Mouse (Mus musculus) embryonic facial prominence, embryonic 13.5 days (tissue): ENCODE results near the gene Axin1. TPM values are rescaled to one million over a fixed set of nuclear protein-coding genes. Genes with fewer than 3 reads are reported as not detected.
"Not testable (repeated sequence)": the region's sequence is repeated elsewhere in the genome, so short reads cannot be mapped to it uniquely, and the experiment has no call there.

Experiments
- ATAC-seq: fragments of 200-750 bp; cut with Nextera tagmentation; 2 replicates; pipeline ENCODE4 v1.8.0; 2017; ENCODE audit warnings: low read depth; ENCODE audit not compliant: insufficient number of reproducible peaks, insufficient read depth, low FRiP score, low TSS enrichment
- H3K27ac ChIP-seq: fragments of 300-500 bp; sonication (generic); 2 replicates; pipeline ENCODE4 v1.5.1; 2015; ENCODE audit warnings: moderate library complexity, mild to moderate bottlenecking, inconsistent platforms
- H3K27me3 ChIP-seq: fragments of 300-500 bp; sonication (generic); 2 replicates; pipeline ENCODE4 v1.6.1; 2015; ENCODE audit warnings: mild to moderate bottlenecking, inconsistent platforms
- H3K36me3 ChIP-seq: fragments of 300-500 bp; sonication (generic); 2 replicates; pipeline ENCODE4 v1.6.1; 2015; ENCODE audit warnings: mild to moderate bottlenecking, inconsistent platforms
- H3K4me1 ChIP-seq: fragments of 300-500 bp; sonication (generic); 2 replicates; pipeline ENCODE4 v1.6.1; 2015; ENCODE audit warnings: inconsistent platforms
- H3K4me2 ChIP-seq: fragments of 300-500 bp; sonication (generic); 2 replicates; pipeline ENCODE4 v1.6.1; 2015; ENCODE audit warnings: moderate library complexity, mild to moderate bottlenecking, inconsistent platforms
- H3K4me3 ChIP-seq: fragments of 300-500 bp; sonication (generic); 2 replicates; pipeline ENCODE4 v1.5.1; 2015; ENCODE audit warnings: mild to moderate bottlenecking, inconsistent platforms
- H3K9ac ChIP-seq: fragments of 300-500 bp; sonication (generic); 2 replicates; pipeline ENCODE4 v1.6.1; 2015; ENCODE audit warnings: mild to moderate bottlenecking, inconsistent platforms
- H3K9me3 ChIP-seq: fragments of 300-500 bp; sonication (generic); 2 replicates; pipeline ENCODE4 v1.6.1; 2016; ENCODE audit warnings: inconsistent platforms
- WGBS: fragments of 180-500 bp; shearing (Covaris S2); methylation state at CpG from one replicate; pipeline ENCODE4 v1.1.7; 2015; ENCODE audit warnings: mixed read lengths; 5-methylcytosine and 5-hydroxymethylcytosine counted together
- polyA plus RNA-seq: library from polyadenylated mRNA; unstranded; fragments of >200 nt; fragmentation: Nextera tagmentation; extraction: Ambion mirVana; gene quantifications from 2 replicates; pipeline ENCODE4 v1.2.1, GENCODE M21; 2015

Gene Axin1
- polyA plus RNA-seq, 1 experiment from 2014 or later: 9.9 TPM

DNA sequence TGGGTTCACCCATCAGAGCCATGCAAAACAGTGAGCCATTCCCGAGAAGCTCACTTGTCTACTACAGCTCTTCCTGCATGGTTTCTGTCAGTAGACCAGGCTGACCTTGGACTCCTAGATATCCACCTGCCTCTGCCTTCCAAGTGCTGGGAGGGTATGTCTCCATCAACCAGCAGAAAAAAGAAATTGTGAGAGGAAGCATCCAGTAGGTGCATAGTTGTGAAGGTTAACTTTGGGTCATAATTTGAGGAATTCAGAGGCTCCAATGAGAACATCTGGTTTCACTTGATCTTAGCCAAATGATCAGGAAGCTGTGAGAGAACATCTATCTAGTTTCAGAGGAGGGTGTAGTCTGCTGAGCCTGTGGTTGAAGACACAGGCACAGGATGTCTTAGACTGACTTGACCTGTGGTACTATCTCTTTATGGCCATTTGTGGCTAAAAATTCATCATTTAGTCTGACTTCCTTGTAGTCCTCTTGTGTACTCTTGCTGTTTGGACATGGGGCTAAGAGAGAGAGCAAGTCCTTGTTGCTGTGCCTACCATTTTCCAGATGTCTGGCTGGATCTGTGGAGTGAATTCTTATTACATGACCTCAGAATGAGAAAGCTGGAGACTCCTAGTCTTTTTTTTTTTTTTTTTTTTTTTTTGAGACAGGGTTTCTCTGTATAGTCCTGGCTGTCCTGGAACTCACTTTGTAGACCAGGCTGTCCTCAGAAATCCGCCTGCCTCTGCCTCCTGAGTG, 13.6 kb downstream of the Axin1 start:
- ATAC-seq: no peak
- no peaks in the 10 kb centered on the region for H3K4me1 ChIP-seq
- no peak overlapping the region for H3K4me3 ChIP-seq
- H3K27ac ChIP-seq: no peak overlapping the region
- 88% methylated on average over 2 of the region's 2 CpGs for WGBS
- H3K27me3 ChIP-seq: no peaks in the 10 kb centered on the region
- H3K36me3 ChIP-seq: peaks cover 73% of the 10 kb centered on the region
- H3K4me2 ChIP-seq: no peak overlapping the region
- no peak overlapping the region for H3K9ac ChIP-seq
- H3K9me3 ChIP-seq: no peaks in the 10 kb centered on the region

DNA sequence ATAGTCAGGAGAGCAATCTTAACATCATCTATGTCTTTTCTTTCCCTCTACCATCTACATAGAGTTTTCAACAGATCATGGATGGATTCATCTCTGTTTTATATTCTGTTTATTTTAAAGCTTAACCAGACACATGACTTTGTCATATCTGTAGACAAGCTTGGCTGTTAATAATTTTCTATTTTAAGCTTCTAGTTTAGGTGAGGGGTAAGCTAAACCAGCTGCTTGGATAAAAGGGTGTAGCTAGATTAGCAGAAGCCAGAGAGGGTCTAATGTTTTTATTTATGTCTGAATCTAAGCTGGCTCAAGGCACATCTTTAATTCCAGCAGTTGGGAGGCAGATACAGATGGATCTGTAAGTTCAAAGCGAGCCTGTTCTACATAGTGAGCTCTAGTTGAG, 24.2 kb downstream of the Axin1 start:
- ATAC-seq: no peak
- 87% methylated on average over 1 of the region's 1 CpGs for WGBS
- no peak overlapping the region for H3K27ac ChIP-seq
- 0 out of 2 replicates have a peak, but pooled peaks cover 5% of the 10 kb centered on the region for H3K4me1 ChIP-seq
- H3K9me3 ChIP-seq: no peaks in the 10 kb centered on the region
- H3K36me3 ChIP-seq: peaks cover 8% of the 10 kb centered on the region; the same call in 1 of the 2 replicates
- H3K27me3 ChIP-seq: no peaks in the 10 kb centered on the region
- no peak overlapping the region for H3K9ac ChIP-seq
- no peak overlapping the region for H3K4me3 ChIP-seq
- no peak overlapping the region for H3K4me2 ChIP-seq

GRCm38 (mm10) chr17:26168039-26168438, 29.6 kb downstream of the Axin1 start:
- 89% methylated on average over 2 of the region's 2 CpGs for WGBS
- no peak for ATAC-seq
- no peak overlapping the region for H3K4me2 ChIP-seq

DNA sequence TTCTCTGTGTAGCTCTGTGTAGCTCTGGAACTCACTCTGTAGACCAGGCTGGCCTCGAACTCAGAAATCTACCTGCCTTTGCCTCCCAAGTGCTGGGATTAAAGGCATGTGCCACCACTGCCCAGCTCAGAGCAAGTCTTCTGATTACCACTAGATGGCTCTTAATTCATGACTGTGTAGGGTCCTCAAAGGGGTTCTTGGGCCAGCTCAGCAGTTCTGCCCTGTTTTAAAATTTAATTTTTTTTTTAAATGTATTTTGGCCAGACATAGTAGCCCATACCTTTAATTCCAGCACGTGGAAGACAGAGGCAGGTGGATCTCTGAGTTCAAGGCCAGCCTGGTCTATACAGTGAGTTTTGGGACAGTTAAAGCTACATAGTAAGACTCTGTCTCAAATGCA, 36.8 kb downstream of the Axin1 start:
- WGBS: 86% methylated on average over 2 of the region's 2 CpGs
- peaks cover 54% of the 10 kb centered on the region for H3K36me3 ChIP-seq
- not testable (repeated sequence) for H3K4me2 ChIP-seq, H3K27ac ChIP-seq, ATAC-seq, H3K27me3 ChIP-seq, H3K4me1 ChIP-seq, H3K9ac ChIP-seq, H3K9me3 ChIP-seq, H3K4me3 ChIP-seq

More at GRCm38 (mm10) chr17:26168039-26168438, 29.6 kb downstream of the Axin1 start:
- Histone ChIP-seq H3K9me3 (no peaks in the 10 kb centered on the region), H3K9ac (no peak overlapping the region), H3K27ac (no peak overlapping the region), H3K27me3 (no peaks in the 10 kb centered on the region), H3K36me3 (peaks cover 20% of the 10 kb centered on the region), H3K4me3 (no peak overlapping the region), H3K4me1 (0 out of 2 replicates have a peak, but pooled peaks cover 3% of the 10 kb centered on the region)

GRCm38 (mm10) chr17:26178611-26179010, 40.1 kb downstream of the Axin1 start:
- no peak overlapping the region for H3K9ac ChIP-seq
- H3K9me3 ChIP-seq: no peaks in the 10 kb centered on the region
- H3K27me3 ChIP-seq: no peaks in the 10 kb centered on the region
- H3K4me2 ChIP-seq: no peak overlapping the region
- H3K4me1 ChIP-seq: no peaks in the 10 kb centered on the region
- ATAC-seq: no peak
- peaks cover 60% of the 10 kb centered on the region for H3K36me3 ChIP-seq
- H3K4me3 ChIP-seq: no peak overlapping the region
- H3K27ac ChIP-seq: no peak overlapping the region

GRCm38 (mm10) chr17:26181179-26181578, 42.7 kb downstream of the Axin1 start:
- 92% methylated on average over 3 of the region's 3 CpGs for WGBS
- Histone ChIP-seq H3K9me3 (no peaks in the 10 kb centered on the region), H3K27ac (no peak overlapping the region), H3K4me1 (no peaks in the 10 kb centered on the region), H3K27me3 (no peaks in the 10 kb centered on the region), H3K36me3 (peaks cover 65% of the 10 kb centered on the region), H3K4me2 (no peak overlapping the region), H3K4me3 (no peak overlapping the region), H3K9ac (no peak overlapping the region)
- no peak for ATAC-seq

DNA sequence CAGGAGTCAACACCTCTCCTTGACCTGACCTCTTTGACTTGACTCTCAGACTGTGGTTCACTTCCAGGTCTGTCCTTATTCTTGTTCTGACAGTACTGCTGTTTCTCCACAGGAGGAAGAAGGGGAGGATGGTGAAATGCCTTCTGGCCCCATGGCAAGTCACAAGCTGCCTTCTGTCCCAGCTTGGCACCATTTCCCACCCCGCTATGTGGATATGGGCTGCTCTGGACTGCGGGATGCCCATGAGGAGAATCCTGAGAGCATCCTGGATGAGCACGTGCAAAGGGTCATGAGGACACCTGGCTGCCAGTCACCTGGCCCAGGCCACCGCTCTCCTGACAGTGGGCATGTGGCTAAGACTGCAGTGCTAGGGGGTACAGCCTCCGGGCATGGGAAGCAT, 49.1 kb downstream of the Axin1 start:
- WGBS: 98% methylated on average over 5 of the region's 5 CpGs
- Histone ChIP-seq H3K4me2 (no peak overlapping the region), H3K4me1 (no peaks in the 10 kb centered on the region), H3K36me3 (peaks cover 95% of the 10 kb centered on the region), H3K9ac (no peak overlapping the region), H3K4me3 (no peak overlapping the region), H3K27me3 (no peaks in the 10 kb centered on the region), H3K9me3 (no peaks in the 10 kb centered on the region), H3K27ac (no peak overlapping the region)
- 0 out of 2 replicates have a peak, but pooled peaks have one; percentile 20 for ATAC-seq

DNA sequence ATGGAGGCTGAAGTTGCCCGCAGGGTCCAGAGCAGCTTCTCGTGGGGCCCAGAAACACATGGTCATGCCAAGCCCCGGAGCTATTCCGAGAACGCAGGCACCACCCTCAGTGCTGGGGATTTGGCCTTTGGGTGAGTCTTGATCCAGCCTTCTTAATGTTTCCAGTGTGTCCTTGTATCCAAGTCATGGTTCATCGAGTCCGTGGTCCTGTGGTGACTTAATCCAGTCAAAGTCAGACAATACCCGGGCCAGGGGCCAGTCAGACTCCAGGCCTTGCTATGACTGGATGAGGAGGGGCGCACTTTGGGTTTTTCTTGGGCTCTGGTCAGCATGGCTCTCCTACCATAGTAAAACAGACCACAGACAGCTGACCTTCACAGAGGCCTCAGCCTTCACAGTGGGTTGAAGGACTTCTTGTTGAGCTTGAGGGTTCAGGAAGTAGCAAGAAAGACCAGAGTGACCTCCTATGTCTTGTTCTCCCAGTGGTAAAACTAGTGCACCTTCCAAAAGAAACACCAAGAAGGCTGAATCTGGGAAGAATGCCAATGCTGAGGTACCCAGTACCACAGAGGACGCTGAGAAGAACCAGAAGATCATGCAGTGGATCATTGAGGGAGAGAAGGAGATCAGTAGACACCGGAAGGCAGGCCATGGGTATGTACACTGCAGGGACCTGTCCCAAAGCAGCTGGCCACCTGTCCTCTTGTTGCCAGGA, 49.8 kb downstream of the Axin1 start:
- no peaks in the 10 kb centered on the region for H3K4me1 ChIP-seq
- no peak overlapping the region for H3K27ac ChIP-seq
- WGBS: 94% methylated on average over 11 of the region's 11 CpGs
- no peak overlapping the region for H3K4me2 ChIP-seq
- H3K4me3 ChIP-seq: no peak overlapping the region
- ATAC-seq: no peak
- no peaks in the 10 kb centered on the region for H3K9me3 ChIP-seq
- H3K9ac ChIP-seq: no peak overlapping the region
- no peaks in the 10 kb centered on the region for H3K27me3 ChIP-seq
- peaks cover 95% of the 10 kb centered on the region for H3K36me3 ChIP-seq

DNA sequence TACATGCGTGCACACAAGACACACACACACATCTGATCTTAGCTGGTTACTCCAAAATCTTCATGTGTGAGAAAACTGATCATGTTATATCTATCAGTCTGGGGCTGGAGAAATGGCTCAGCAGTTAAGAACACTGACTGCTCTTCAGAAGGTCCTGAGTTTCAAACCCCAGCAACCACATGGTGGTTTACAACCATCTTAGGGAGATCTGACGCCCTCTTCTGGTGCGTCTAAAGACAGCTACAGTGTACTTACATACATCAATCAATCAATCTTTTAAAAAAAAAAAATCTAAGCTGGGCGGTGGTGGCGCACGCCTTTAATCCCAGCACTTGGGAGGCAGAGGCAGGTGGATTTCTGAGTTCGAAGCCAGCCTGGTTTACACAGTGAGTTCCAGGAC, 53.0 kb downstream of the Axin1 start:
- not testable (repeated sequence) for H3K27ac ChIP-seq, ATAC-seq, H3K4me3 ChIP-seq, H3K4me1 ChIP-seq, H3K9me3 ChIP-seq, H3K4me2 ChIP-seq, H3K9ac ChIP-seq, H3K27me3 ChIP-seq
- peaks cover 97% of the 10 kb centered on the region for H3K36me3 ChIP-seq
- WGBS: 90% methylated on average over 7 of the region's 7 CpGs

GRCm38 (mm10) chr17:26192481-26193190, 54.1 kb downstream of the Axin1 start:
- ATAC-seq: no peak
- Histone ChIP-seq H3K27me3 (no peaks in the 10 kb centered on the region), H3K9ac (no peak overlapping the region), H3K4me2 (no peak overlapping the region), H3K27ac (no peak overlapping the region), H3K4me3 (no peak overlapping the region), H3K4me1 (no peaks in the 10 kb centered on the region), H3K36me3 (peaks cover 98% of the 10 kb centered on the region), H3K9me3 (no peaks in the 10 kb centered on the region)
- 96% methylated on average over 15 of the region's 15 CpGs for WGBS

GRCm38 (mm10) chr17:26198892-26199291, 60.4 kb downstream of the Axin1 start, which contains the start of gene Pdia2:
Gene Pdia2, minus strand, starts transcription at chr17:26199087.
- H3K4me2 ChIP-seq: no peak within 1 kb of the TSS
- peaks cover 42% of the 10 kb centered on the region for H3K36me3 ChIP-seq
- WGBS: 84% methylated on average over 4 of the region's 4 CpGs
- no peak for ATAC-seq
- no peak within 1 kb of the TSS for H3K9ac ChIP-seq
- H3K27ac ChIP-seq: no peak within 1 kb of the TSS
- H3K4me1 ChIP-seq: peaks cover 28% of the 10 kb centered on the region
- H3K4me3 ChIP-seq: no peak within 1 kb of the TSS
- H3K27me3 ChIP-seq: peaks cover 52% of the 10 kb centered on the region
- H3K9me3 ChIP-seq: no peaks in the 10 kb centered on the region
